Mouse (Mus musculus): Measurements from ENCODE around the gene Tulp1. TPM values are rescaled to one million over a fixed set of nuclear protein-coding genes. Genes with fewer than 3 reads are reported as not detected.
"Not testable (repeated sequence)": the region's sequence is repeated elsewhere in the genome, so short reads cannot be mapped to it uniquely, and the experiment has no call there.

The Tulp1 gene
- polyA plus RNA-seq (2015; fragmentation: Nextera tagmentation; extraction: Ambion mirVana), result 18.1 and 22.7 TPM in 2 replicates

GRCm38 (mm10) chr17:28365122-28365521, at the start of gene Tulp1:
TSS of gene Tulp1 (minus strand) at chr17:28365222.
- Histone ChIP-seq H3K27me3 (replicated peaks; ENCODE audit: insufficient read depth, low read length) (peaks cover 8% of the 10 kb centered on the region; the same call in 1 of the 2 replicates), H3K9me3 (ENCODE audit: low read length) (no peaks in the 10 kb centered on the region), H3K36me3 (ENCODE audit: insufficient read depth, low read length) (no peaks in the 10 kb centered on the region), H3K9ac (replicated peaks; ENCODE audit: low read depth) (0 out of 2 replicates have a peak within 1 kb of the TSS, but pooled peaks have one; percentile 23), H3K4me2 (replicated peaks; ENCODE audit: low read depth, low read length) (peak within 1 kb of the TSS; percentile 37), H3K4me3 (ENCODE audit: low read depth, low read length) (peak within 1 kb of the TSS; percentile 14; the same call in 1 of the 2 replicates), H3K4me1 (ENCODE audit: insufficient read depth, low read depth, low read length) (peaks cover 16% of the 10 kb centered on the region), H3K27ac (ENCODE audit: low read length) (no peak within 1 kb of the TSS)
- no peak for TF ChIP-seq CTCF (IDR thresholded peaks at IDR 0.05)
- TF ChIP-seq EP300 (IDR thresholded peaks at IDR 0.05), result no peak
- DNase-seq (ENCODE audit: low spot score) (no peak), ATAC-seq (no peak)
- 52% methylated on average over 8 of the region's 8 CpGs for WGBS

- ATAC-seq, result 0 out of 2 replicates have a peak, but pooled peaks have one; percentile 11
- Histone ChIP-seq H3K4me1 (ENCODE audit: insufficient read depth, low read depth, low read length) (no peaks in the 10 kb centered on the region), H3K27ac (ENCODE audit: low read length) (peak overlapping the region; percentile 69), H3K36me3 (ENCODE audit: insufficient read depth, low read length) (peaks cover 11% of the 10 kb centered on the region), H3K9me3 (ENCODE audit: low read length) (no peaks in the 10 kb centered on the region), H3K4me3 (ENCODE audit: low read depth, low read length) (no peak overlapping the region), H3K9ac (replicated peaks; ENCODE audit: low read depth) (no peak overlapping the region), H3K27me3 (replicated peaks; ENCODE audit: insufficient read depth, low read length) (no peaks in the 10 kb centered on the region), H3K4me2 (replicated peaks; ENCODE audit: low read depth, low read length) (no peak overlapping the region)
- TF ChIP-seq CTCF (IDR thresholded peaks at IDR 0.05), result no peak
- peak; percentile 74 for TF ChIP-seq EP300 (IDR thresholded peaks at IDR 0.05)
- WGBS, result 56% methylated on average over 10 of the region's 10 CpGs
- DNase-seq (ENCODE audit: low spot score), result peak; percentile 58
These were observed 46.4 kb upstream of the Tulp1 start for GRCm38 (mm10) chr17:28411381-28411960.

GRCm38 (mm10) chr17:28410731-28411130, 45.7 kb upstream of the Tulp1 start:
- ATAC-seq, result no peak

GRCm38 (mm10) chr17:28408251-28408918, 43.4 kb upstream of the Tulp1 start:
- WGBS, result 71% methylated on average over 5 of the region's 5 CpGs
- H3K4me2 ChIP-seq (replicated peaks; ENCODE audit: low read depth, low read length), result no peak overlapping the region
- peak; percentile 19; the same call in 1 of the 2 replicates for ATAC-seq

More at GRCm38 (mm10) chr17:28410731-28411130, 45.7 kb upstream of the Tulp1 start:
- no peak for DNase-seq (ENCODE audit: low spot score)
- no peaks in the 10 kb centered on the region for H3K4me1 ChIP-seq (ENCODE audit: insufficient read depth, low read depth, low read length)
- H3K27ac ChIP-seq (ENCODE audit: low read length), result no peak overlapping the region
- peaks cover 17% of the 10 kb centered on the region for H3K36me3 ChIP-seq (ENCODE audit: insufficient read depth, low read length)
- H3K27me3 ChIP-seq (replicated peaks; ENCODE audit: insufficient read depth, low read length), result no peaks in the 10 kb centered on the region
- H3K9me3 ChIP-seq (ENCODE audit: low read length), result no peaks in the 10 kb centered on the region
- TF ChIP-seq CTCF (IDR thresholded peaks at IDR 0.05) (no peak), EP300 (IDR thresholded peaks at IDR 0.05) (no peak)
- H3K4me3 ChIP-seq (ENCODE audit: low read depth, low read length), result no peak overlapping the region
- WGBS, result 85% methylated on average over 4 of the region's 4 CpGs
- no peak overlapping the region for H3K4me2 ChIP-seq (replicated peaks; ENCODE audit: low read depth, low read length)
- H3K9ac ChIP-seq (replicated peaks; ENCODE audit: low read depth), result no peak overlapping the region

GRCm38 (mm10) chr17:28407418-28408250, 42.6 kb upstream of the Tulp1 start:
- H3K4me1 ChIP-seq (ENCODE audit: insufficient read depth, low read depth, low read length), result no peaks in the 10 kb centered on the region
- no peaks in the 10 kb centered on the region for H3K9me3 ChIP-seq (ENCODE audit: low read length)
- H3K27me3 ChIP-seq (replicated peaks; ENCODE audit: insufficient read depth, low read length), result no peaks in the 10 kb centered on the region
- H3K4me2 ChIP-seq (replicated peaks; ENCODE audit: low read depth, low read length), result no peak overlapping the region
- H3K36me3 ChIP-seq (ENCODE audit: insufficient read depth, low read length), result peaks cover 27% of the 10 kb centered on the region
- no peak; the same call in 1 of the 2 replicates for TF ChIP-seq EP300 (IDR thresholded peaks at IDR 0.05)
- peak; percentile 99 for TF ChIP-seq CTCF (IDR thresholded peaks at IDR 0.05)
- 29% methylated on average over 15 of the region's 15 CpGs for WGBS
- peak; percentile 95 for DNase-seq (ENCODE audit: low spot score)
- peak; percentile 89 for ATAC-seq
- peak overlapping the region; percentile 62 for H3K27ac ChIP-seq (ENCODE audit: low read length)
- no peak overlapping the region for H3K4me3 ChIP-seq (ENCODE audit: low read depth, low read length)
- H3K9ac ChIP-seq (replicated peaks; ENCODE audit: low read depth), result no peak overlapping the region

More at GRCm38 (mm10) chr17:28408251-28408918, 43.4 kb upstream of the Tulp1 start:
- Histone ChIP-seq H3K4me3 (ENCODE audit: low read depth, low read length) (no peak overlapping the region), H3K9me3 (ENCODE audit: low read length) (no peaks in the 10 kb centered on the region), H3K9ac (replicated peaks; ENCODE audit: low read depth) (no peak overlapping the region), H3K27ac (ENCODE audit: low read length) (no peak overlapping the region), H3K27me3 (replicated peaks; ENCODE audit: insufficient read depth, low read length) (no peaks in the 10 kb centered on the region), H3K4me1 (ENCODE audit: insufficient read depth, low read depth, low read length) (no peaks in the 10 kb centered on the region), H3K36me3 (ENCODE audit: insufficient read depth, low read length) (peaks cover 27% of the 10 kb centered on the region)
- TF ChIP-seq CTCF (IDR thresholded peaks at IDR 0.05) (no peak), EP300 (IDR thresholded peaks at IDR 0.05) (no peak)
- DNase-seq (ENCODE audit: low spot score), result no peak

- H3K9ac ChIP-seq (replicated peaks; ENCODE audit: low read depth), result no peak overlapping the region
- no peak overlapping the region for H3K4me2 ChIP-seq (replicated peaks; ENCODE audit: low read depth, low read length)
- TF ChIP-seq CTCF (IDR thresholded peaks at IDR 0.05), result no peak
- no peak for TF ChIP-seq EP300 (IDR thresholded peaks at IDR 0.05)
- 77% methylated on average over 7 of the region's 7 CpGs for WGBS
- no peak for ATAC-seq
- H3K4me1 ChIP-seq (ENCODE audit: insufficient read depth, low read depth, low read length), result no peaks in the 10 kb centered on the region
- H3K4me3 ChIP-seq (ENCODE audit: low read depth, low read length), result no peak overlapping the region
- H3K27ac ChIP-seq (ENCODE audit: low read length), result no peak overlapping the region
- DNase-seq (ENCODE audit: low spot score), result no peak
- peaks cover 30% of the 10 kb centered on the region for H3K36me3 ChIP-seq (ENCODE audit: insufficient read depth, low read length)
- no peaks in the 10 kb centered on the region for H3K9me3 ChIP-seq (ENCODE audit: low read length)
- H3K27me3 ChIP-seq (replicated peaks; ENCODE audit: insufficient read depth, low read length), result no peaks in the 10 kb centered on the region
These were observed 41.4 kb upstream of the Tulp1 start for GRCm38 (mm10) chr17:28406471-28406870.

GRCm38 (mm10) chr17:28404745-28405144, 39.7 kb upstream of the Tulp1 start:
- H3K4me3 ChIP-seq (ENCODE audit: low read depth, low read length); ATAC-seq; H3K4me2 ChIP-seq (replicated peaks; ENCODE audit: low read depth, low read length); H3K9ac ChIP-seq (replicated peaks; ENCODE audit: low read depth); H3K27ac ChIP-seq (ENCODE audit: low read length); H3K9me3 ChIP-seq (ENCODE audit: low read length); H3K27me3 ChIP-seq (replicated peaks; ENCODE audit: insufficient read depth, low read length); DNase-seq (ENCODE audit: low spot score); H3K4me1 ChIP-seq (ENCODE audit: insufficient read depth, low read depth, low read length): not testable (repeated sequence)
- H3K36me3 ChIP-seq (ENCODE audit: insufficient read depth, low read length), result peaks cover 34% of the 10 kb centered on the region
- WGBS, result 95% methylated on average over 2 of the region's 2 CpGs

All from lung, postnatal 0 days (tissue).